Mouse (Mus musculus) pancreas, adult 10 weeks (tissue): ENCODE data around the gene Coq2. TPM values are rescaled to one million over a fixed set of nuclear protein-coding genes. Genes with fewer than 3 reads are reported as not detected.

ENCODE experiments used
- polyA plus RNA-seq: library from polyadenylated mRNA; stranded (reverse); fragments of 350-450 nt; fragmentation: Illumina TruSeq; extraction: RNeasy Lipid Tissue Mini Kit (QIAGEN cat#74804); gene quantifications from one replicate; pipeline ENCODE4 v1.2.3, GENCODE M21; 2015; ENCODE audit warnings: low read depth, low replicate concordance; ENCODE audit not compliant: insufficient read depth

The Coq2 gene
- polyA plus RNA-seq = 17.4 TPM

GRCm38 (mm10) chr5:100674711-100675376 lies at the start of gene Coq2:
TSS of gene Coq2 (minus strand) at chr5:100675140.

GRCm38 (mm10) chr5:100719235-100720088 lies 44.5 kb upstream of the Coq2 start, which contains the start of gene Hpse:
TSS of gene Hpse (minus strand) at chr5:100719716.

Other genes with a start within 250 kb of the Coq2 start
- gene Lin54, start 174.5 kb downstream of the Coq2 start, polyA plus RNA-seq = 2.1 TPM
- gene Cops4, start 156.8 kb downstream of the Coq2 start, polyA plus RNA-seq = 13.6 TPM
- gene Plac8, start 102.9 kb downstream of the Coq2 start, polyA plus RNA-seq = 6.4 TPM
- 1.4 TPM for gene Hpse, start 44.6 kb upstream of the Coq2 start, polyA plus RNA-seq
- 8.1 TPM for gene Helq, start 123.5 kb upstream of the Coq2 start, polyA plus RNA-seq
- 18.7 TPM for gene Mrps18c, start 123.5 kb upstream of the Coq2 start, polyA plus RNA-seq
- gene Abraxas1, start 145.8 kb upstream of the Coq2 start, polyA plus RNA-seq = 1.00 TPM
- 0.87 TPM for gene Gpat3, start 170.6 kb upstream of the Coq2 start, polyA plus RNA-seq